Mouse (Mus musculus) macrophage (primary cell): ENCODE data around the gene Mmp15. TPM values are rescaled to one million over a fixed set of nuclear protein-coding genes. Genes with fewer than 3 reads are reported as not detected.

Source experiments
- H3K27ac ChIP-seq: fragments of 350-480 bp; formaldehyde crosslinking; 2 replicates; pipeline ENCODE4 v1.9.0; 2021
- H3K36me3 ChIP-seq: fragments of 350-480 bp; formaldehyde crosslinking; 2 replicates; pipeline ENCODE4 v1.9.0; 2021; ENCODE audit errors: inconsistent target
- H3K4me3 ChIP-seq: fragments of 350-480 bp; formaldehyde crosslinking; 2 replicates; pipeline ENCODE4 v1.9.0; 2021; ENCODE audit errors: inconsistent target
- H3K79me2 ChIP-seq: fragments of 350-480 bp; formaldehyde crosslinking; 2 replicates; pipeline ENCODE4 v1.9.0; 2021; ENCODE audit errors: inconsistent target
- WGBS: methylation state at CpG from one replicate; pipeline ENCODE4 v1.1.7; 2026; ENCODE audit warnings: inconsistent platforms; ENCODE audit not compliant: missing documents; 5-methylcytosine and 5-hydroxymethylcytosine counted together
- polyA plus RNA-seq: library from polyadenylated mRNA; stranded (reverse); fragments of 250-400 nt; gene quantifications from 3 replicates; pipeline ENCODE4 v1.2.4, GENCODE M21; 2018; ENCODE audit warnings: inconsistent platforms

Mmp15 gene
- polyA plus RNA-seq, 1 experiment from 2014 or later: 0.07 TPM

DNA sequence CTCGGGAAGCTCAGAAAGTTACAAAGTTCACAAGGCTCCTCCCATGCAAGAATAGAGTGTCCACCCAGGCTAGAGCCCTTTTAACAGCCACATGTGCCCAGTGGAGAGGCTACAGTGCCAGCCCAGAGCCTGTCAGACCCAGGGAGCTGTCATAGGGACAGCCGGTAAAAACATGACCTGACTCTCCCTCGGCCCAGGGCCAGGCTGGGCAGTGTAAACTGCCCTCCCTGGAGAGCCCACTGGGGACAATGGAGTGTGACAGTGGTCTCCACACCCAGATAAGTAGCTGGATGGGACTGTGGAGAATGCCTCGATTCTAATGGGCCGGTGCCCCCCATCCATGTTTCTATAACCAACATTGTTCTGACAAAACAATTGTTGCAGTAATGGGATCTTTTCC, 57.5 kb downstream of the Mmp15 start:
- H3K27ac ChIP-seq: no peak overlapping the region
- H3K36me3 ChIP-seq: no peaks in the 10 kb centered on the region
- H3K4me3 ChIP-seq: no peak overlapping the region
- H3K79me2 ChIP-seq: no peaks in the 10 kb centered on the region
- WGBS: 80% methylated on average over 5 of the region's 5 CpGs

DNA sequence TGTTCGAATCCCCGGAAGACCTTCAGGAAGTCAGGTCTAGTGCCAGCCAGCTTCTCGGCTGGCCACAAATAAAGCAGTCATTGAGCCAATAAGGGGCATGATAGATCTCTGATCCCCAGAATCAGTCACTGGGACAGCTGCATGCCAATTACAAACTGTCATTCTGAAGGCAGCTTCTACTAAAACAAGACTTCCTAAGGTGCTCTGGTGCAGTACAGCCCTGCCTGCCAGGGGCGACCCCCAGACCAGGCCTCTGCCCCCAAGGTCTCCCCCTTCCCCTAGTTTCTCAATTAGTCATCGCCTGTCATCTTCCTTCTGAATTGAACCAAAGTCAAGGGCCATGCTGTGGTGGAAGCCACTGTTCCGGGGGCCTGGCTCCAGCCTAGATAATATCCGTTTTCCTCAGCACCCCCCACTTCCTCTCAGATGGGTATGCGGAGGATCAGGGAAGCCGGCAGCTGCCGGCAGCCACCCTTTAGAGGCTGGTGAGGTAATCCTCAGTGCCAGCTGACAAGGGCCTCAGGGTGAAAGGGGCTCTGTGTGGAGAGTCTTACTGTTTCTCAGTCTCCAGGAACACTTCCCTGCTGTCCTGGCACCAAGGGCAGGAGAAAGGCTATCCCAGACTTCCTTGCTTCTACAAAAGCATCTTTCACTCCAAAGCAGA, 59.4 kb downstream of the Mmp15 start:
- 34% methylated on average over 10 of the region's 10 CpGs for WGBS
- H3K36me3 ChIP-seq: no peaks in the 10 kb centered on the region
- no peaks in the 10 kb centered on the region for H3K79me2 ChIP-seq
- no peak overlapping the region for H3K4me3 ChIP-seq
- H3K27ac ChIP-seq: no peak overlapping the region

DNA sequence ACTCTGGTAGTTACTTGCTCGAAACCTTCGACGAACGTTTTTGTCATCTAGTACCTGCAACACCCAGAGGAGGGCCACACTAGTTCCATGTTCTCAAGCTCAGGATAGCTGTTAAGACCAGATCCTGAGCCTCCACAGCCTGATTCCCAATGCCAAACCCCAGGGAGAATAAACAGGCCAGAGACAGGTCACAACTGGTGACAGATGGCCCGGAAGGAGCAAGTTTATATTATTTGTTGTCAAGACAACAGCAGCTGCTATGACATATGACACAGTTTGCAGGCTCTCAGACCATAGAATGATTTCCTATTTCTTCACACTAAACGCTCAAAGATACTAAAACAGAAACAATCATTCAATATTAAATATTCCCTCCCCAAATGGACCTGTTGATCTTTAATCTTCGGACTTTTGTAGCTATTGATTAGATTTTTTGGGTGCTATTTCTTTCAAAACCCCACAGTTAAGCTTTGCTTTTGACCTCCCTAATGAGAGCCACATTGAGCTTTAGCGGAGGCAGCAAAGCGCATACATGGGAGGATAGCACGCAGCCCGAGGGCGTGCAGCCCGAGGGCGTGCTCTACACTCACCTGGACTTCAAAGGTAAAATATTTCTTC, 70.2 kb downstream of the Mmp15 start:
- H3K4me3 ChIP-seq: no peak overlapping the region
- H3K36me3 ChIP-seq: peaks cover 21% of the 10 kb centered on the region; the same call in 1 of the 2 replicates
- no peak overlapping the region for H3K27ac ChIP-seq
- H3K79me2 ChIP-seq: peaks cover 35% of the 10 kb centered on the region
- 91% methylated on average over 14 of the region's 14 CpGs for WGBS

Other genes with a start within 250 kb of the Mmp15 start
- 5.6 to 9.0 TPM (median 5.9 TPM) in 3 replicates for gene Kifc3, start 149.5 kb upstream of the Mmp15 start, polyA plus RNA-seq
- gene Cngb1, start 45.7 kb upstream of the Mmp15 start, polyA plus RNA-seq: 0.03 to 0.28 TPM in 2 of 3 replicates, not detected in the other
- not detected in 3 replicates for gene Tepp, start 41.7 kb upstream of the Mmp15 start, polyA plus RNA-seq
- 4.8 to 10.3 TPM (median 7.1 TPM) in 3 replicates for gene Zfp319, start 20.3 kb upstream of the Mmp15 start, polyA plus RNA-seq
- 38.9 to 56.5 TPM (median 40.9 TPM) in 3 replicates for gene Usb1, start 20.0 kb upstream of the Mmp15 start, polyA plus RNA-seq
- 26.4 to 40.0 TPM (median 28.0 TPM) in 3 replicates for gene Cfap20, start 82.6 kb downstream of the Mmp15 start, polyA plus RNA-seq
- gene Csnk2a2, start 137.8 kb downstream of the Mmp15 start, polyA plus RNA-seq: 44.4 to 79.0 TPM (median 67.8 TPM) in 3 replicates
- gene Ccdc113, start 181.8 kb downstream of the Mmp15 start, polyA plus RNA-seq: not detected in 3 replicates
- not detected in 3 replicates for gene Prss54, start 224.1 kb downstream of the Mmp15 start, polyA plus RNA-seq